ENCODE assay signal across 9 mouse cellular contexts in the genomic region with DNA sequence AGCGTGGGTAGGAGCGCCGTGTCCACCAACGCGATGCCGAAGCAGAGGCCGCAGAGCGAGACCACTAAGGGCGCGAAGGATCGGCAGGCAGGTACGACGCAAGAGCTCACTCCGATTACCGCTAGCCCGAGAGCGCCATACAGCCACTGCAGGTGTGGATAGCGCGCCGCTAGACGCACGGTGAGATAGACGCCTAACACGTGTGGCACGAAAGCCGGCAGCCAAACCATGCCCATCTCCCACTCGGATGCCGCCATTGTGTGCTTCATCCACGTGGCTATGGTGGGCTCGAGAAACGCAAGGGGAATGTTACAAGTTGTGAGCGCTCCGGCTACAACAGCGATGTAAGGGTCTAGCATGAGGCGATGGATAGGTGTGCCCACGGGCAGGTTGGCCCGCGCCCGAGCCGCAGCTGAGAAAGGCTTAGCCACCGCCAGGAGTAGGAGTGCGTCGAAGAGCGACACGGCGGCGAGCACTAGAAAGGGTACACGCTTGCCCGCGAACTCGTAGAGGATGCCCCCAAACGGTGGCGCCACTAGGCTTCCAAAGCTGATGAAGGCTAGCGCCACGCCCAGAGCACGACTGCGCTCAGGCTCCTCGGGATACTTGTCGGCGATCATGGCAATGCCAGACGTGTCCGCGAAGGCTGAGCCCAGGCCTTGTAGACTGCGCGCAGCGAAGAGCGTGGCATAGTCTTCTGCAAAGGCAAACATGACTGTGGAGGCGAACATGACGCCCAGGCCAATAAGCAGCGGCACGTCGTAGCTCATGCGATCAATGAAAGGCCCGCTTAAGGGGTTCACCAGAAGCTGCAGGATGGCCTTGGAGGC. TPM values are rescaled to one million over a fixed set of nuclear protein-coding genes. Genes with fewer than 3 reads are reported as not detected.
A peak's percentile ranks its signal among the peaks of the same experiment; 100 is the strongest.
DNase-seq lines count a peak whose midpoint lies in the region; ATAC-seq lines count a peak whose summit lies in the region.
"Had no signal": no experiment of that assay in that cellular context is flagged by ENCODE, and none has a peak within 500 bp of the region (broad histone marks: within the 10 kb centered on the region; RNA-seq: fewer than 3 reads in every experiment).

No protein-coding gene starts in this region.

- H3K9ac ChIP-seq in heart, embryonic 11.5 days (ENCODE audit: low read depth, low read length), result no peak overlapping the region
- peak overlapping the region; percentile 35 for H3K9ac ChIP-seq in hindbrain, embryonic 13.5 days
- H3K9ac ChIP-seq in midbrain, embryonic 16.5 days (ENCODE audit: low read depth, low read length), result no peak overlapping the region

- 4% methylated on average over 74 of the region's 74 CpGs for WGBS in heart, embryonic 11.5 days (ENCODE audit: insufficient replicate concordance)
- WGBS in hindbrain, embryonic 13.5 days, result 3% methylated on average over 74 of the region's 74 CpGs
- WGBS in midbrain, embryonic 16.5 days, result 3% methylated on average over 74 of the region's 74 CpGs

- peaks cover 91% of the 10 kb centered on the region for H3K27me3 ChIP-seq in heart, embryonic 11.5 days (ENCODE audit: control insufficient read depth, insufficient read depth, low read length)
- peaks cover 99% of the 10 kb centered on the region for H3K27me3 ChIP-seq in hindbrain, embryonic 13.5 days
- H3K27me3 ChIP-seq in midbrain, embryonic 16.5 days (ENCODE audit: control insufficient read depth, insufficient read depth, low read depth, low read length), result peaks cover 88% of the 10 kb centered on the region

- ATAC-seq in heart, embryonic 11.5 days (replicated peaks; ENCODE audit: insufficient number of reproducible peaks, low FRiP score, low TSS enrichment), result no peak
- no peak for ATAC-seq in hindbrain, embryonic 13.5 days (ENCODE audit: low FRiP score)
- ATAC-seq in midbrain, embryonic 16.5 days, result no peak

- H3K9me3 ChIP-seq in heart, embryonic 11.5 days (replicated peaks; ENCODE audit: control insufficient read depth, low read length), result no peaks in the 10 kb centered on the region
- H3K9me3 ChIP-seq in hindbrain, embryonic 13.5 days, result no peaks in the 10 kb centered on the region
- H3K9me3 ChIP-seq in midbrain, embryonic 16.5 days (replicated peaks; ENCODE audit: control insufficient read depth, low read length, poor library complexity, severe bottlenecking), result no peaks in the 10 kb centered on the region

- H3K27ac ChIP-seq in heart, embryonic 11.5 days (ENCODE audit: low read depth, low read length), result no peak overlapping the region
- H3K27ac ChIP-seq in hindbrain, embryonic 13.5 days, result no peak overlapping the region; the same call in 1 of the 2 replicates
- no peak overlapping the region for H3K27ac ChIP-seq in midbrain, embryonic 16.5 days (ENCODE audit: low read length)

- H3K4me2 ChIP-seq in heart, embryonic 11.5 days, result no peak overlapping the region; the same call in 1 of the 2 replicates
- peak overlapping the region; percentile 67 for H3K4me2 ChIP-seq in hindbrain, embryonic 13.5 days
- H3K4me2 ChIP-seq in midbrain, embryonic 16.5 days (ENCODE audit: low read length), result peak overlapping the region; percentile 37

- no peak for DNase-seq in heart, adult 11 months
- DNase-seq in embryo, embryonic 10.5 days (ENCODE audit: low spot score), result peak; percentile 27
- DNase-seq in yolk sac, embryonic 10.5 days (ENCODE audit: low spot score), result no peak
- no peak for DNase-seq in frontal cortex, postnatal 14 days (ENCODE audit: low spot score in 2 of 2)
- DNase-seq in spleen, adult 18-20 months, result no peak

- peaks cover 6% of the 10 kb centered on the region; the same call in 1 of the 2 replicates for H3K4me1 ChIP-seq in heart, embryonic 11.5 days (ENCODE audit: control insufficient read depth, insufficient read depth, low read length)
- H3K4me1 ChIP-seq in hindbrain, embryonic 13.5 days (replicated peaks), result peaks cover 39% of the 10 kb centered on the region
- peaks cover 21% of the 10 kb centered on the region for H3K4me1 ChIP-seq in midbrain, embryonic 16.5 days (ENCODE audit: control insufficient read depth, insufficient read depth, low read length)

- H3K4me3 ChIP-seq in heart, embryonic 11.5 days (ENCODE audit: low read depth, low read length), result peak overlapping the region; percentile 38; the same call in 1 of the 2 replicates
- peak overlapping the region; percentile 46 for H3K4me3 ChIP-seq in hindbrain, embryonic 13.5 days
- H3K4me3 ChIP-seq in midbrain, embryonic 16.5 days (ENCODE audit: low read depth, low read length), result peak overlapping the region; percentile 43
- H3K4me3 ChIP-seq: myocyte had no signal

- no peaks in the 10 kb centered on the region for H3K36me3 ChIP-seq in heart, embryonic 11.5 days (ENCODE audit: control insufficient read depth, insufficient read depth, low read length)
- no peaks in the 10 kb centered on the region for H3K36me3 ChIP-seq in hindbrain, embryonic 13.5 days
- no peaks in the 10 kb centered on the region for H3K36me3 ChIP-seq in midbrain, embryonic 16.5 days (ENCODE audit: control insufficient read depth, insufficient read depth, low read length)

RNA-seq across cellular contexts. Expression of gene Slc18a3, which starts 1.2 kb away (rescaled TPM):
- polyA plus RNA-seq in heart, embryonic 11.5 days (2014; fragmentation: Nextera tagmentation; extraction: Ambion mirVana), result not detected in 2 replicates
- polyA plus RNA-seq in hindbrain, embryonic 13.5 days (2015; fragmentation: Nextera tagmentation; extraction: Ambion mirVana), result 17.4 and 17.5 TPM in 2 replicates
- 2.7 and 3.6 TPM in 2 replicates for polyA plus RNA-seq in midbrain, embryonic 16.5 days (2015; fragmentation: Nextera tagmentation; extraction: Ambion mirVana)
- polyA plus RNA-seq: myocyte had no signal

RNA-seq across cellular contexts. Expression of gene Chat, which starts 2.4 kb away (rescaled TPM):
- not detected in 2 replicates for polyA plus RNA-seq in heart, embryonic 11.5 days (2014; fragmentation: Nextera tagmentation; extraction: Ambion mirVana)
- 2.2 and 2.7 TPM in 2 replicates for polyA plus RNA-seq in hindbrain, embryonic 13.5 days (2015; fragmentation: Nextera tagmentation; extraction: Ambion mirVana)
- polyA plus RNA-seq in midbrain, embryonic 16.5 days (2015; fragmentation: Nextera tagmentation; extraction: Ambion mirVana), result 0.75 and 0.90 TPM in 2 replicates
- polyA plus RNA-seq: myocyte had no signal

RNA-seq across cellular contexts. Expression of gene Ercc6, which starts 49.9 kb away (rescaled TPM):
- 14.7 and 17.3 TPM in 2 replicates for polyA plus RNA-seq in heart, embryonic 11.5 days (2014; fragmentation: Nextera tagmentation; extraction: Ambion mirVana)
- polyA plus RNA-seq in hindbrain, embryonic 13.5 days (2015; fragmentation: Nextera tagmentation; extraction: Ambion mirVana), result 24.7 and 29.4 TPM in 2 replicates
- polyA plus RNA-seq in midbrain, embryonic 16.5 days (2015; fragmentation: Nextera tagmentation; extraction: Ambion mirVana), result 26.6 and 30.3 TPM in 2 replicates
